Mouse (Mus musculus): ENCODE data around the gene Magoh. TPM values are rescaled to one million over a fixed set of nuclear protein-coding genes. Genes with fewer than 3 reads are reported as not detected.

Magoh gene
- polyA plus RNA-seq, 1 experiment: 29.4 TPM

GRCm38 (mm10) chr4:107900206-107900605 is 20.7 kb downstream of the Magoh start:
- H3K36me3 ChIP-seq (ENCODE audit: control insufficient read depth, insufficient read depth, low read length): peaks cover 15% of the 10 kb centered on the region
- H3K4me3 ChIP-seq (ENCODE audit: extremely low read depth, insufficient read depth, insufficient read length): no peak overlapping the region
- H3K27me3 ChIP-seq (ENCODE audit: control insufficient read depth, insufficient read depth, low read length): no peaks in the 10 kb centered on the region
- TF ChIP-seq CTCF (IDR thresholded peaks at IDR 0.05; ENCODE audit: extremely low read depth, insufficient read depth, insufficient read length, insufficient replicate concordance): no peak
- no peak for TF ChIP-seq POLR2A (IDR thresholded peaks at IDR 0.05; ENCODE audit: low read depth, low read length)
- 97% methylated on average over 3 of the region's 3 CpGs for WGBS
- DNase-seq (ENCODE audit: low read depth in 1 of 2, low spot score in 2 of 2): no peak
- no peak overlapping the region for H3K27ac ChIP-seq (ENCODE audit: insufficient read depth, low read length)
- no peaks in the 10 kb centered on the region for H3K4me1 ChIP-seq (ENCODE audit: control insufficient read depth, insufficient read depth, insufficient read length)

- TF ChIP-seq CTCF (IDR thresholded peaks at IDR 0.05; ENCODE audit: extremely low read depth, insufficient read depth, insufficient read length, insufficient replicate concordance) (no peak), POLR2A (IDR thresholded peaks at IDR 0.05; ENCODE audit: low read depth, low read length) (no peak)
- WGBS: 87% methylated on average over 10 of the region's 10 CpGs
- no peak overlapping the region for H3K4me3 ChIP-seq (ENCODE audit: extremely low read depth, insufficient read depth, insufficient read length)
- no peak overlapping the region for H3K27ac ChIP-seq (ENCODE audit: insufficient read depth, low read length)
- H3K4me1 ChIP-seq (ENCODE audit: control insufficient read depth, insufficient read depth, insufficient read length): no peaks in the 10 kb centered on the region
- DNase-seq (ENCODE audit: low read depth in 1 of 2, low spot score in 2 of 2): no peak
- peaks cover 16% of the 10 kb centered on the region for H3K36me3 ChIP-seq (ENCODE audit: control insufficient read depth, insufficient read depth, low read length)
- H3K27me3 ChIP-seq (ENCODE audit: control insufficient read depth, insufficient read depth, low read length): no peaks in the 10 kb centered on the region
These were observed 24.7 kb downstream of the Magoh start for GRCm38 (mm10) chr4:107904252-107904651.

- WGBS: 88% methylated on average over 9 of the region's 9 CpGs
- TF ChIP-seq POLR2A (IDR thresholded peaks at IDR 0.05; ENCODE audit: low read depth, low read length): no peak
- no peak for TF ChIP-seq CTCF (IDR thresholded peaks at IDR 0.05; ENCODE audit: extremely low read depth, insufficient read depth, insufficient read length, insufficient replicate concordance)
- no peak for DNase-seq (ENCODE audit: low read depth in 1 of 2, low spot score in 2 of 2)
- H3K4me1 ChIP-seq (ENCODE audit: control insufficient read depth, insufficient read depth, insufficient read length): no peaks in the 10 kb centered on the region
- no peak overlapping the region for H3K4me3 ChIP-seq (ENCODE audit: extremely low read depth, insufficient read depth, insufficient read length)
- H3K36me3 ChIP-seq (ENCODE audit: control insufficient read depth, insufficient read depth, low read length): peaks cover 18% of the 10 kb centered on the region
- no peaks in the 10 kb centered on the region for H3K27me3 ChIP-seq (ENCODE audit: control insufficient read depth, insufficient read depth, low read length)
- H3K27ac ChIP-seq (ENCODE audit: insufficient read depth, low read length): no peak overlapping the region
These were observed 27.0 kb downstream of the Magoh start for GRCm38 (mm10) chr4:107906561-107906960.

DNA sequence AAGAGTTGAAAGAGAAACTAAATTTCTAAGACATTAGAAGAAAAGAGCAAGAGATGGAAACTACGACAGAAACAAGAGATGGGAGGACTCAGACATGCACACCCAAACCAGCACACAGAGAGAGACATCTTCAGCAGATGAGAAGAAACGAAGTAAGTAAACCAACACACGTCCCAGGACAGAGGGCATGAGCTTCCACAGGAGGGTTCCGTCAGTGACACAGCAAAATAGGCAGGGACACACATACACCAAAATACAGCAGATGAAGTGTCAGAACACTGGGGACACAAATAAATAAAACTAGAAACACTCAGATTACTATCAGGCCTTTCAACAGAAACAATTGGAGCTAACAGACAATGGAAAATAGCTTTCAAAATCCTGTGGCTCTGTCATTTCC is 30.5 kb downstream of the Magoh start:
- peaks cover 27% of the 10 kb centered on the region for H3K36me3 ChIP-seq (ENCODE audit: control insufficient read depth, insufficient read depth, low read length)
- H3K4me3 ChIP-seq (ENCODE audit: extremely low read depth, insufficient read depth, insufficient read length): no peak overlapping the region
- H3K4me1 ChIP-seq (ENCODE audit: control insufficient read depth, insufficient read depth, insufficient read length): no peaks in the 10 kb centered on the region
- no peak for TF ChIP-seq POLR2A (IDR thresholded peaks at IDR 0.05; ENCODE audit: low read depth, low read length)
- WGBS: 93% methylated on average over 4 of the region's 4 CpGs
- no peaks in the 10 kb centered on the region for H3K27me3 ChIP-seq (ENCODE audit: control insufficient read depth, insufficient read depth, low read length)
- no peak overlapping the region for H3K27ac ChIP-seq (ENCODE audit: insufficient read depth, low read length)
- no peak for DNase-seq (ENCODE audit: low read depth in 1 of 2, low spot score in 2 of 2)

GRCm38 (mm10) chr4:107920336-107920735 is 40.8 kb downstream of the Magoh start:
- no peak overlapping the region for H3K4me3 ChIP-seq (ENCODE audit: extremely low read depth, insufficient read depth, insufficient read length)
- no peak for TF ChIP-seq CTCF (IDR thresholded peaks at IDR 0.05; ENCODE audit: extremely low read depth, insufficient read depth, insufficient read length, insufficient replicate concordance)
- TF ChIP-seq POLR2A (IDR thresholded peaks at IDR 0.05; ENCODE audit: low read depth, low read length): no peak
- WGBS: 90% methylated on average over 2 of the region's 2 CpGs
- no peak for DNase-seq (ENCODE audit: low read depth in 1 of 2, low spot score in 2 of 2)
- H3K36me3 ChIP-seq (ENCODE audit: control insufficient read depth, insufficient read depth, low read length): no peaks in the 10 kb centered on the region
- no peaks in the 10 kb centered on the region for H3K4me1 ChIP-seq (ENCODE audit: control insufficient read depth, insufficient read depth, insufficient read length)
- H3K27ac ChIP-seq (ENCODE audit: insufficient read depth, low read length): no peak overlapping the region
- no peaks in the 10 kb centered on the region for H3K27me3 ChIP-seq (ENCODE audit: control insufficient read depth, insufficient read depth, low read length)

GRCm38 (mm10) chr4:107921152-107921695 is 41.7 kb downstream of the Magoh start:
- TF ChIP-seq CTCF (IDR thresholded peaks at IDR 0.05; ENCODE audit: extremely low read depth, insufficient read depth, insufficient read length, insufficient replicate concordance): no peak
- TF ChIP-seq POLR2A (IDR thresholded peaks at IDR 0.05; ENCODE audit: low read depth, low read length): no peak
- DNase-seq (ENCODE audit: low read depth in 1 of 2, low spot score in 2 of 2): no peak
- no peak overlapping the region for H3K4me3 ChIP-seq (ENCODE audit: extremely low read depth, insufficient read depth, insufficient read length)
- H3K27ac ChIP-seq (ENCODE audit: insufficient read depth, low read length): no peak overlapping the region
- 68% methylated on average over 8 of the region's 8 CpGs for WGBS
- H3K36me3 ChIP-seq (ENCODE audit: control insufficient read depth, insufficient read depth, low read length): no peaks in the 10 kb centered on the region
- H3K27me3 ChIP-seq (ENCODE audit: control insufficient read depth, insufficient read depth, low read length): no peaks in the 10 kb centered on the region
- no peaks in the 10 kb centered on the region for H3K4me1 ChIP-seq (ENCODE audit: control insufficient read depth, insufficient read depth, insufficient read length)

DNA sequence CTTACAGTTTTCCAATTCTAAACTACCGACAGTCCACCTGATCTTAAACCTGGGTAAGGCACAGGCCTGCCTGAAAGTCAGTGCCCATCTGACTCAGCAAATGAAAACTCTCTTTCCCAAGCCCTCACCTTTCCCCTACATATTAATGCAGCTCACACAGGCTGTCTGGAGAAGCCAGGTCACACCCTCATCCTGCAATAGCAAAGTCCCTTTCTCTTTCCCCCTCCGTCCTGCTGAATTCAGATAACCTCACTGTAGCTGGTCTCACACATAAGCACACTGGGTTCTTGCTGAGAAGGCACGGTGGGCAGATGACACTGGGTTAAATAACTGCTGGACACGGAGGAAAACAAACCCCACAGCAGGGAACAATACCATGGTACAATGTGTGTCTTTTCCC is 42.4 kb downstream of the Magoh start:
- no peak for TF ChIP-seq CTCF (IDR thresholded peaks at IDR 0.05; ENCODE audit: extremely low read depth, insufficient read depth, insufficient read length, insufficient replicate concordance)
- no peak for TF ChIP-seq POLR2A (IDR thresholded peaks at IDR 0.05; ENCODE audit: low read depth, low read length)
- H3K4me1 ChIP-seq (ENCODE audit: control insufficient read depth, insufficient read depth, insufficient read length): no peaks in the 10 kb centered on the region
- no peak overlapping the region for H3K4me3 ChIP-seq (ENCODE audit: extremely low read depth, insufficient read depth, insufficient read length)
- no peaks in the 10 kb centered on the region for H3K27me3 ChIP-seq (ENCODE audit: control insufficient read depth, insufficient read depth, low read length)
- no peak for DNase-seq (ENCODE audit: low read depth in 1 of 2, low spot score in 2 of 2)
- no peaks in the 10 kb centered on the region for H3K36me3 ChIP-seq (ENCODE audit: control insufficient read depth, insufficient read depth, low read length)
- WGBS: 56% methylated on average over 4 of the region's 4 CpGs
- no peak overlapping the region for H3K27ac ChIP-seq (ENCODE audit: insufficient read depth, low read length)

Data from spleen, adult 2 months (tissue).